Mouse (Mus musculus) G1E (cell line): Measurements from ENCODE around the gene Gm9747. TPM values are rescaled to one million over a fixed set of nuclear protein-coding genes. Genes with fewer than 3 reads are reported as not detected.

Experiments used
- ATAC-seq: 2 replicates; pipeline ENCODE4 v1.8.0; 2016; ENCODE audit warnings: mild to moderate bottlenecking; ENCODE audit not compliant: insufficient number of reproducible peaks, poor library complexity, low FRiP score, severe bottlenecking; ENCODE audit errors: extremely low read depth
- DNase-seq: peaks from one replicate; pipeline ENCODE4 v3.0.0; 2012; ENCODE audit warnings: low spot score
- H3K27me3 ChIP-seq: 2 replicates; pipeline ENCODE4 v1.6.1; 2012; ENCODE audit warnings: mild to moderate bottlenecking, low read length, inconsistent platforms; ENCODE audit not compliant: insufficient read depth
- H3K36me3 ChIP-seq: replicated peaks from 2 replicates; pipeline ENCODE3; 2012; ENCODE audit warnings: mild to moderate bottlenecking, inconsistent platforms
- H3K4me1 ChIP-seq: 2 replicates; pipeline ENCODE4 v1.6.1; 2012; ENCODE audit warnings: low read depth, low read length, inconsistent platforms, mixed read lengths; ENCODE audit not compliant: insufficient read depth
- H3K4me3 ChIP-seq: 2 replicates; pipeline ENCODE4 v1.5.1; 2012; ENCODE audit warnings: low read depth, mild to moderate bottlenecking, inconsistent platforms, low read length, moderate library complexity, mixed read lengths
- H3K9me3 ChIP-seq: replicated peaks from 2 replicates; pipeline ENCODE4 v1.6.1; 2012; ENCODE audit warnings: inconsistent platforms
- CTCF ChIP-seq: IDR thresholded peaks from 2 replicates; pipeline ENCODE4 v1.5.1; 2012; ENCODE audit warnings: low read depth, low read length, inconsistent platforms, mixed read lengths
- GATA1 ChIP-seq: IDR thresholded peaks from 2 replicates; pipeline ENCODE4 v1.6.1; 2012; ENCODE audit warnings: borderline replicate concordance, low read length, inconsistent platforms, mixed read lengths
- GATA2 ChIP-seq: IDR thresholded peaks from 2 replicates; pipeline ENCODE4 v1.6.1; 2012; ENCODE audit warnings: low read depth, low read length, inconsistent platforms, borderline replicate concordance
- POLR2AphosphoS5 ChIP-seq: IDR thresholded peaks from 2 replicates; pipeline ENCODE4 v1.6.1; 2012; ENCODE audit warnings: low read depth, low read length, inconsistent platforms; ENCODE audit not compliant: insufficient replicate concordance
- TAL1 ChIP-seq: conservative IDR thresholded peaks from 2 replicates; pipeline ENCODE4 v1.6.1; 2012; ENCODE audit warnings: low read depth, low read length, inconsistent platforms, mixed read lengths
- polyA plus RNA-seq: library from polyadenylated mRNA; stranded (reverse); fragments of >175 nt; gene quantifications from 2 replicates; pipeline ENCODE4 v1.2.3, GENCODE M21; 2012
- total RNA-seq, 2 experiments: library from RNA; stranded (forward) in 1 of 2; stranded (reverse) in 1 of 2; fragments of 200-1000 nt in 1 of 2; fragments of >200 nt in 1 of 2; fragmentation: Nextera tagmentation in 1 of 2; gene quantifications; 2 replicates each; pipeline ENCODE4 v1.2.3; 2014 to 2017

Gene Gm9747
- total and polyA plus RNA-seq, 3 experiments = 0.11 TPM; not detected in 2

DNA sequence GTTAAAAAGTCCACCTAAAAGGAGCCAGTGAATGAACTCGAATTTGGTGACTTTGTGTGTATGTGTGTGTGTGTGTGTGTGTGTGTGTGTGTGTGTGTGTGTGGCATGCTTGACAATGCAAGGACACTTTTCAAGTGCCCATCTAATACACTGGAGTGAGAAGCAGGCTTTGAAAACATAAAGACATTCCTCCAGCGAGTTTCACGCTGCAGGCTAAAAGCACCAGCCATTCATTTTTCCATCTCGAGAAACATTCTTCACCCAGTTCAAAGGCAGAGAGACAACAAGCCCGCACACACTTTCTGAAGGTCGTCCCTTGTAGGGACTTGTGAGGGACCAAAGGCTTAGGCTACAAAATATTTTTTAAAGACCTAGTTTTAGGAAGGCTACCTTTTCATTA is 40.6 kb downstream of the Gm9747 start:
- ATAC-seq (no peak), DNase-seq (no peak)
- Histone ChIP-seq H3K36me3 (no peaks in the 10 kb centered on the region), H3K4me1 (no peaks in the 10 kb centered on the region), H3K9me3 (no peaks in the 10 kb centered on the region), H3K4me3 (no peak overlapping the region), H3K27me3 (no peaks in the 10 kb centered on the region; the same call in 1 of the 2 replicates)
- TF ChIP-seq GATA1 (no peak), POLR2AphosphoS5 (no peak), TAL1 (no peak), CTCF (no peak), GATA2 (no peak)

DNA sequence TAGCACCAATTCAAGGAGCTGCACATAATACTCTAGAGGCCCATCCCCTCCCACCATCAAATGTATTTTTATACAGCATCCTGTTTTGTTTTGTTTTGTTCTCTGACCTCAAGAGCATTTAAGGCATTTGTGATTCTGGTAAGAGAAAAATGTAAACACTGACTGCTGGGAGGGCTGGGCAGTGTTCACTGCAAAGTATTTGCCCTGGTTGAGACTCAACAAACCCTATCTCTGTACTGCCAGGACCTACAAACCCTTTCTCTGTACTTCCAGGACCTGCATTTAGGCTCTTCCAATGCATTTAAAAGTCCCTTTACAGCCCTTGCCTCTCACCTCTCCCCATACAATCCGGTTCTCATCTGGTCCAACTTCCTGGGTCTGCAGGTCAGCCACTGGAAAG is 41.4 kb downstream of the Gm9747 start:
- DNase-seq (no peak), ATAC-seq (no peak)
- no peaks in the 10 kb centered on the region for H3K9me3 ChIP-seq
- no peaks in the 10 kb centered on the region for H3K36me3 ChIP-seq
- H3K4me1 ChIP-seq = no peaks in the 10 kb centered on the region
- TF ChIP-seq GATA2 (no peak), TAL1 (no peak), CTCF (no peak), POLR2AphosphoS5 (no peak), GATA1 (no peak)
- no peak overlapping the region for H3K4me3 ChIP-seq
- no peaks in the 10 kb centered on the region; the same call in 1 of the 2 replicates for H3K27me3 ChIP-seq

DNA sequence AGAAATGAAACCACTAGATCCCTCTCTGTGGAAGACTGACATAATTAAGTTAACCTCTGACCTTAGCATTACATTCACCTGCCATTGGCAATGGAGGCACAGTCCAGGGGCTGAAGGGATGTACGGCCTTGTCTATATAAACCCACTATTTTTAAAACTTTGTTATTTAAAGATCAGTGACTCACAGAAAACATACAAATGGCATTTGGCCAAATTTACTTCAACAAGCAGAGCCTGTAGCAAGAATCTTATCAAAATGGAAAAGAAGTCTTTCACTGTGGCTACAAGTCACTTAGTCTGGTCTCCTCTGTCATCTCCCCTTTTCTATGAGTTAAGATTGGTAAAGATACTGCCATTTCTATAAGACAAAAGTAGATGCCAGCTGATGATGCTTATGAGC is 46.9 kb downstream of the Gm9747 start:
- TF ChIP-seq GATA1 (no peak), GATA2 (no peak), TAL1 (no peak), CTCF (no peak), POLR2AphosphoS5 (no peak)
- H3K36me3 ChIP-seq = no peaks in the 10 kb centered on the region
- no peak overlapping the region for H3K4me3 ChIP-seq
- ATAC-seq = no peak
- H3K9me3 ChIP-seq = no peaks in the 10 kb centered on the region
- peaks cover 4% of the 10 kb centered on the region for H3K4me1 ChIP-seq
- H3K27me3 ChIP-seq = no peaks in the 10 kb centered on the region
- DNase-seq = no peak

DNA sequence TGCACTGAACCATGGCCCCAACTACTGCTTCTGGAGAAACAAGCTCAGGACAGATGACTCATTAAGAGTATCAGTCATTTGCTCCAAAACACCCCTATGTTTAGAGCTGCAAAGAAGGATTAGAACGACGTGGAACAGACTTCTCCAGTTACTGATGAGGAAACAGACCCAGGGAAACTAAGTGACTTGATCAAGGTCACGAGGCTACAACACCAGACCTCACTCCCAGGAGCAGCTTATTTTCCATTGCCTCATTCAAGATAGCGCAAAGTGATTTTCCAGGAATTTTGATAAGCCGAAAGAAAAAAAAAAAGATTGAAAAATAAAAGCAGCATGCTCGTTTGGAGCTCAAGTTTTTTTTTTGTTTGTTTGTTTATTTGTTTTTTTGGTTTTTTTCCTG is 48.9 kb downstream of the Gm9747 start:
- Histone ChIP-seq H3K27me3 (no peaks in the 10 kb centered on the region), H3K4me1 (peaks cover 4% of the 10 kb centered on the region), H3K9me3 (no peaks in the 10 kb centered on the region), H3K4me3 (no peak overlapping the region), H3K36me3 (no peaks in the 10 kb centered on the region)
- ATAC-seq (no peak), DNase-seq (no peak)
- TF ChIP-seq GATA2 (no peak), CTCF (no peak), GATA1 (no peak), TAL1 (no peak)

DNA sequence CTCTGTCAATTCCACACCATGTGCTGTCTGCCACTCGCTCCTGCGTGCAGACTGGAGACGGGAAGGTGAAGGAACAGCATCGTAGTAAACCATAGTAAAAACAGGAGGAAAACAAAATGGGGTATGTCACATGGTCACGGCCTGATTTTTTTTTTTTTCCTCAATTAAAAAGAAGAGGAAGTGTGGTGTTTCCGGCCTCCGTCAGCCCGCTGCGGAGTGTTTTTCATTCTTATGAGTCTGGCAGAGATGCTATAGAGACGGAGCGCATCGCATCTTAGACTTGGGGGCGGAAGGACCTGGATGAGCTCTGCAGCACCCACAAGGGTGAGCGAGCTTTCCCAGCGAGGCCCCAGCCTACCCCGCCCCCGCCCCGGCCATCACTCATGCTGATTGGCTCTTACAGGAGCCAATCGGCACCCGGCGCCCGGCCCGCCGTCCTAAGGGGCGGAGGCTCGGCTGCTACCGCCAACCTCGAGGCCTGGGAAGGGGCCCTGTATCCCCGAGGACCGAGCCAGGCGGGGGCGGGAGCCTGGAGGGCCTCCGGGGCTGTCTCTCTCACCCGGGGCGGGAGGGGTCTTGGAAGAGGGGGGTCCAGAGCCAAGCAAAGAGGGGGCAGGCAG is 50.2 kb downstream of the Gm9747 start:
- Histone ChIP-seq H3K4me1 (peaks cover 4% of the 10 kb centered on the region), H3K27me3 (peaks cover 5% of the 10 kb centered on the region; the same call in 1 of the 2 replicates), H3K9me3 (no peaks in the 10 kb centered on the region; the same call in 1 of the 2 replicates), H3K4me3 (peak overlapping the region; percentile 57; the same call in 1 of the 2 replicates), H3K36me3 (no peaks in the 10 kb centered on the region)
- peak; percentile 94 for ATAC-seq
- TF ChIP-seq CTCF = no peak
- TF ChIP-seq POLR2AphosphoS5 = no peak
- TF ChIP-seq TAL1 = no peak
- TF ChIP-seq GATA2 = no peak
- no peak for TF ChIP-seq GATA1
- DNase-seq = peak; percentile 82

DNA sequence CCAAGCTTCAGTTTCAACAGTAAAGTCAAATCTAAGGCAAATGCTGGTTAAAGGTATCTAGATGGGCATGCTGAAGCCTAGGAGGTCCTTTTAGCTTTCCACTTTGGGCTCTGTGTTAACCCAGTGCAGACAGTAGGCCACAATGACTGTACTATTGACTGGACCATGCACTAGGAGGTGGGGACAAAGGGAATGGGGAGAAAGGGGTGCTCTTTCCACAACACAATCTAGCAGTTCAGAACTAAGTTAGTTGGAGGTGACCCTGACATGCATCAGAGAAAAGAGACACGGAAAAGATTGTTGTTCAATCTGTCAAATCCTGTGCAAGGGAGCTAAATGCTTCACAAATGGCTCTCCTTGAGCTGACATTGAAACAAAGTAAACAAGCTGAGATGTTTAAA is 51.0 kb downstream of the Gm9747 start:
- Histone ChIP-seq H3K4me1 (peaks cover 4% of the 10 kb centered on the region), H3K27me3 (peaks cover 5% of the 10 kb centered on the region; the same call in 1 of the 2 replicates), H3K9me3 (peaks cover 6% of the 10 kb centered on the region), H3K4me3 (no peak overlapping the region), H3K36me3 (no peaks in the 10 kb centered on the region)
- no peak for DNase-seq
- ATAC-seq = no peak
- TF ChIP-seq TAL1 (no peak), GATA1 (no peak), CTCF (no peak), POLR2AphosphoS5 (no peak), GATA2 (no peak)

DNA sequence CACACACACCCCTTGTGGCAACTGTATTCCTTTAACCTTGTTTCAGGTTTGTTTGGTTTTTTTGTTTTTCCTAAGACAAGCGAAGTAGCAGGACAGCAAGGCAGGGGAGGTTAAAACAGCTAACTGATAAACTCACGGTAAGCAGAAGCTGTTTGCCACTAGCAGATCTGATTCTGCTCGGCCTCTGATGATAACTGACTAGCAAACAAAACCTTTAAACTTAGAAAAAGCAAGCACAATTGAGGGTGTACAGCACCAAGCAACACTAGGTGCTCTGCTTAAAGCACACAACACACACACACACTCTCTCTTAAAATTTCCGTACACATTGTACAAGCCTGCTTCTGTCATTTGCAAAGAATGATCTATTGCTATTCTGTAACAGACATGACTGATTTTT is 51.5 kb downstream of the Gm9747 start:
- DNase-seq = no peak
- TF ChIP-seq POLR2AphosphoS5 (no peak), TAL1 (no peak), GATA2 (no peak), GATA1 (no peak), CTCF (no peak)
- H3K36me3 ChIP-seq = no peaks in the 10 kb centered on the region

More for the DNA sequence above, 51.5 kb downstream of the Gm9747 start:
- no peak overlapping the region for H3K4me3 ChIP-seq
- H3K9me3 ChIP-seq = peaks cover 11% of the 10 kb centered on the region
- H3K27me3 ChIP-seq = peaks cover 8% of the 10 kb centered on the region; the same call in 1 of the 2 replicates
- H3K4me1 ChIP-seq = peaks cover 4% of the 10 kb centered on the region
- ATAC-seq = no peak

Other genes starting within 250 kb of the Gm9747 start
- gene Irs1, start 58.3 kb downstream of the Gm9747 start, total RNA-seq (2014; fragmentation: Nextera tagmentation) = not detected in 2 replicates
- gene Irs1, start 58.3 kb downstream of the Gm9747 start, total RNA-seq (2017) = 0.06 and 0.11 TPM in 2 replicates
- not detected in 2 replicates for gene Irs1, start 58.3 kb downstream of the Gm9747 start, polyA plus RNA-seq
- 60.2 and 68.2 TPM in 2 replicates for gene Rhbdd1, start 83.3 kb downstream of the Gm9747 start, total RNA-seq (2014; fragmentation: Nextera tagmentation)
- 40.5 and 41.8 TPM in 2 replicates for gene Rhbdd1, start 83.3 kb downstream of the Gm9747 start, total RNA-seq (2017)
- gene Rhbdd1, start 83.3 kb downstream of the Gm9747 start, polyA plus RNA-seq = 2.5 and 2.8 TPM in 2 replicates